Mouse (Mus musculus) layer of hippocampus, postnatal 10 days (tissue): ENCODE measurements around the gene 1190007I07Rik. TPM values are rescaled to one million over a fixed set of nuclear protein-coding genes. Genes with fewer than 3 reads are reported as not detected.
A peak's percentile ranks its signal among the peaks of the same experiment; 100 is the strongest.
"Not testable (repeated sequence)": the region's sequence is repeated elsewhere in the genome, so short reads cannot be mapped to it uniquely, and the experiment has no call there.

ENCODE experiments used
- DNase-seq, 2 experiments: peaks; one replicate each; pipeline ENCODE4 v3.0.0; 2021; ENCODE audit warnings: low spot score in 2 of 2
- total RNA-seq, 2 experiments: library from RNA; stranded (reverse); gene quantifications; 2 replicates each; pipeline ENCODE4 v1.2.3; 2021

Gene 1190007I07Rik
- total RNA-seq, 2 experiments from 2014 or later, result 13.4 to 18.8 TPM

- peak; percentile 81 to 87 for DNase-seq
Measured at GRCm38 (mm10) chr10:82629586-82630255, 6.7 kb upstream of the 1190007I07Rik start, which contains the start of gene Tdg. Gene Tdg (plus strand): TSS chr10:82629828.

DNA sequence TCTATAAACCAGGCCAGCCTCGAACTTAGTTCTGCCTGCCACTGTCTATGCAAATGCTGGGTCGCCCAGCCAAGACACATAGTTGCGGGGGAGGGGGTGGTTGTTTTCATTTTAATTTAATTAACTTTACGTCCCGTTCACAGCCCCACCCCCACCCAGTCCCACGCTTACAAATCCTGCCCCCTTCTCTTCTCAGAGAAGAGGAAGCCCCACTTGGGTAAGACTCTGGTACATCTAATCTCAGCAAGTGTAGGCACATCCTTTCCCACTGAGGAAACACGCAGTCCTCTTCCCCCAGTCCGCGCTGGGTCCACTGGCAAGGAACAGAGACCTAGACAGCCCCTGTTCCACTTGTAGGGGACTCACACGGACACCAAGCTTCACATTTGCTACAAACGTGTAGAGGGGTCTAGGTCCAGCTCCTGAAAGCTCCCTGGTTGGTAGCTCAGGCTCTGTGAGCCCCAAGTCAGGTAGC lies 6.1 kb upstream of the 1190007I07Rik start:
- no peak for DNase-seq

- DNase-seq, result not testable (repeated sequence)
Measured at GRCm38 (mm10) chr10:82623553-82623932, 515 bp upstream of the 1190007I07Rik start.

GRCm38 (mm10) chr10:82622235-82622634 lies 793 bp downstream of the 1190007I07Rik start:
- DNase-seq, result no peak

DNA sequence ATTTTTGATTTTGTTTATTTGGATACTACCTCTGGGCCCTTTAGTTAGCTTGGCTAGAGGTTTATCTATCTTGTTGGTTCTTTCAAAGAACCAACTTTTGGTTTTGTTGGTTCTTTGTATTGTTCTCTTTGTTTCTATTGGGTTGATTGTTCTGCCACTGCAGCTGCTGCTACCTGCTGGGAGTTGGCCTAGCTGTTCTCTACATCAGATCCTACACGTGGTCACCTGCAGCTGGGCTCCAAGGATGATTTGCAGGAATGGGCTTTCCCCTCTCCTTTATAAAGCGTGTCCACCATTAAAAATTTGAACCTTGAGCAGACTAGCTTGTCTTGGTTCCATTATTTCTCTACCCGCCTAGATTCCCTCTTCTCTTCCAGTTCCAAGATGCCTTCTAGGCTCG lies 28.6 kb downstream of the 1190007I07Rik start:
- not testable (repeated sequence) for DNase-seq

GRCm38 (mm10) chr10:82589673-82590072 lies 33.4 kb downstream of the 1190007I07Rik start:
- not testable (repeated sequence) for DNase-seq

GRCm38 (mm10) chr10:82571091-82571490 lies 51.9 kb downstream of the 1190007I07Rik start:
- DNase-seq, result not testable (repeated sequence)

Other genes with a start within 250 kb of the 1190007I07Rik start
- gene Gm1553, start 130.6 kb downstream of the 1190007I07Rik start, total RNA-seq, result not detected
- 10 to 100 TPM; 80.4 to 84.4 TPM for gene Tdg, start 6.6 kb upstream of the 1190007I07Rik start, total RNA-seq
- 1 to 10 TPM; 5.6 to 6.1 TPM for gene Glt8d2, start 67.4 kb upstream of the 1190007I07Rik start, total RNA-seq
- 10 to 100 TPM; 41.8 to 42.0 TPM for gene Hcfc2, start 72.9 kb upstream of the 1190007I07Rik start, total RNA-seq
- gene Nfyb, start 140.9 kb upstream of the 1190007I07Rik start, total RNA-seq, result 10 to 100 TPM; 64.2 to 68.3 TPM
- 10 to 100 TPM; 74.1 to 77.4 TPM for gene Txnrd1, start 210.7 kb upstream of the 1190007I07Rik start, total RNA-seq
- gene Eid3, start 243.4 kb upstream of the 1190007I07Rik start, total RNA-seq, result 1 to 10 TPM; 2.7 to 4.0 TPM